Mouse (Mus musculus) adrenal gland, postnatal 4 days (tissue): ENCODE measurements around the gene Dchs2. TPM values are rescaled to one million over a fixed set of nuclear protein-coding genes. Genes with fewer than 3 reads are reported as not detected.

Source experiments
- DNase-seq, 2 experiments: peaks; one replicate each; pipeline ENCODE4 v3.0.0; 2021 to 2022; ENCODE audit warnings: low spot score in 2 of 2, mixed read lengths in 2 of 2
- total RNA-seq, 2 experiments: library from RNA; stranded (reverse); gene quantifications; 2 replicates each; pipeline ENCODE4 v1.2.3; 2021

Dchs2 gene
- total RNA-seq, 2 experiments from 2014 or later, result 1.7 to 2.5 TPM

- DNase-seq, result no peak
Measured at GRCm38 (mm10) chr3:83148508-83148907, 20.8 kb downstream of the Dchs2 start.

GRCm38 (mm10) chr3:83155600-83155999 lies 27.9 kb downstream of the Dchs2 start:
- no peak for DNase-seq

- no peak for DNase-seq
Measured at GRCm38 (mm10) chr3:83156165-83156564, 28.4 kb downstream of the Dchs2 start.

- no peak for DNase-seq
Measured at GRCm38 (mm10) chr3:83161542-83162231, 33.9 kb downstream of the Dchs2 start.

GRCm38 (mm10) chr3:83163676-83164075 lies 35.9 kb downstream of the Dchs2 start:
- peak in 1 of 2 experiments; percentile 6 for DNase-seq

DNA sequence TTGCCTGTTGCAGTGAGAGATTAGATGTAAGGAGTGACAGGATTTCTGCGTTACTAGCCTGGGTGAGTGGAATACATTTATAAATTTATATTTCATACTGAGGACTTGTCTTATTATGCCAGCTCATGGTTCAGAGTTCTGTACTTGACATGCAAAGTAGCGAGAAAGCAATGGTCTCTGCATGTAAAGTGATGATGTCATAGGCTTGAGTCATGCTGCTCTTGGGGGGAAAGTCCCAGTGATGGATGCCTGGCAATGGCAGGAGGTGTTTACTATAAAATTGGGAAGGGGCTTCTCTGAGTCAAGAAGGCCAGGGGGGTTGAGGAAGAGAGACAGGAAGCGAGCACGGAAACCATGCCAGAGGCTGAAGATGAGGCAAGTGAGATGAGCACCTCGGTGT lies 57.8 kb downstream of the Dchs2 start:
- DNase-seq, result no peak

- DNase-seq, result no peak
Measured at GRCm38 (mm10) chr3:83191271-83191670, 63.5 kb downstream of the Dchs2 start.

DNA sequence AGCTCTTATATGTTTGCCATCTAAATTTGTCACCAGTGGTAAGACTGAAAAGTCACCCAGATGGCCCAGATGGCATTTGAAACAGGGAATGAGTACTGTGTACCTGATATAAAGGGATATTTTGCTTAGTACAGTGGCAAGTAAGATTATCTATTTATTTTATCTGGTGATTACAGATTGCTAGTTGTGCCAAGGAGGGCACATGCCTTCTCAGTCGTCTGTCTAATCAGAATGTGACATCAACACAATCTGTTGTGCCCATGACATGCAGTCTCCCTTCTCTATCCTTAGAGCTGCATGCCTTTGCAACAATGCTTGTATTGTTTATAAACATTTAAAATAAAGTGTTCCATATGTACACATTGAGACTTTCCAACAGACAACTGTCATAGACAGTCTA lies 64.7 kb downstream of the Dchs2 start:
- no peak for DNase-seq

DNA sequence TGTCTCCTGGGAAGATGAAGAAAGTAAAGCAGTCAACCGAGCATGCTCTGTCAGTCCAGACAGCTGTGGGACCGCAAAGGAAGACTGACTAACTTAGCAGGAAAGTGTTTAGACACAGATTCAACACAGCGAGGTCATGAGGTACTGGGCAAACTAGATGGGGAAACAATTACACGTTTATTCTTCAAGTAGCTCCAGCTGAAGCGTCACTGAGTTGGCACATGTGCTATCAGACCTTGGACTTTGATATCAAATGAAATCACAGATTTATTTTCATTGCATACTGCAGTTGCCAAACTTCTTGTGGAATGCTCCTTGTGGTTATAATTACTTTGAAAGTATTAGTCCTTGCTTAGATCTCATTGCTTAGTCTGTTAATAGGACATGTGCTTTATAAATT lies 67.2 kb downstream of the Dchs2 start:
- DNase-seq, result no peak

DNA sequence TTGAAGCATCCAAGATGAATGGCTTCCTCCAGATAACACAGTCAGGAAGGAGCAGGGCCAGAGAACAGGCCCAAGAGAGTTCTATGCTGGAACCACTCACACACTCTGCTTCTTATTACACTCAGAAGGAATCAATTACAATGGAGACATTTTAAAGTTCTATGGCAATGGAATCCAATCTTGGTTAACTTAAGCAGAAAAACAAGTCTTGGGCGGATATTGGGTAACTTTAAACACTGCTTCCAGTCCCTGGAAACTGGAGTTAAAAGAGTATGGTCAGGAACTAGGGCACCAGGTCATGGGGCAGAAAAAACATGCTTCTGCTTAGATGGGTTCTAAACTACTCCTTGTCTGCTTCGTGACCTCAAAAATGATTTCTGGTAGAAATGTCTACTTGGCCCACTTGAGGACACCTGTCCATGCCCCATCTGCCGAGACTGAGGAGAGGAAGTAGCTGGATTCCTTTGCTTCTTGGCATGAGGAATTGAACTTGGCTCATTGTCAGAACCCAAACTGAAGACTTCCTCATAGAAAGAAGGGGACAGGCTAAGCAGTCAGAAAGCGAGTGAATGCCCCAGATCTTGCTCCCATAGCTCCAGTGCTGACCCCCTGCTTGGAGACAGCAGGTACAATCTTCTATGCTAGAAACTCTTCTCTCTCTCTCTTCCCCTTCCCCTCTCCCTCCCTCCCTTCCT lies 73.7 kb downstream of the Dchs2 start:
- DNase-seq, result no peak

GRCm38 (mm10) chr3:83205073-83205668 lies 77.4 kb downstream of the Dchs2 start:
- DNase-seq, result no peak

- DNase-seq, result no peak
Measured at GRCm38 (mm10) chr3:83209646-83210045, 81.9 kb downstream of the Dchs2 start.

DNA sequence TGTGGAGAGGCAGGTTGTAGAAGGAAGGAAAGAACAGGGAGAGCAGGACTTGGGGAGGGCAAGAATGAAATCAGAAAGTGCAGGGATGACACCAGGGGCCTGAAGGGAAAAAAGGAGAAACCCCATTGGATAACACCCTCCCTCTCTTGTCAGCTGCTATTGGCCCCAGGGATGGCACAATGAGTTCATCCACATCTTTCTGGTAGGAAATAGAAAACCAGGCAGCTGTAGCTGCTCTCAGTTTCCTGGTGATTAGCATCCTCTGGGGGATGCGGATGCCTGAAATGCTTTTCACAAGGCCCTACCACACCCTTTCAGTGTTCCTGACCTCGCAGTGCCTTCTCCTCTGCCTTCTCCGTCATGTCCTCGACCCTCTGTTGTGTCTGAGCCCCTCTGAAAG lies 82.5 kb downstream of the Dchs2 start:
- DNase-seq, result no peak

DNA sequence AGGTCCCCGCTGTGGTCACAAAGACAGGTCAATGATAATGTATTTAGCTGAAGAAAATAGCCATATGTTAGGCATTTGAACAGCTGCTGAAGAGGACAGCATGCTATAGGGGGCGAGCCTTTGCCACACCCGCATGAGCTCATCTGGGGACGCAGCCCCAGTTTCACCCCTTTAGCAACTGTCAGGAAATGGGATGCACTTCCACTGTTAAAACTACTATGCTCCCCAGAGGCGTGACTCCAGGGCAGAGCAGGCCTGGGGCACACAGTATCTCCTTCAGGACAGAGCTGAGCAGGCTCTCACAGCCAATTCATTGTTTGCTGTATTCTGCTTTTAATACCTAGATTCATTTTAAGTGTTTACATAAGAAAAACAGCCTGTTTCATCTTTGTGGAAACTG lies 84.2 kb downstream of the Dchs2 start:
- DNase-seq, result no peak

DNA sequence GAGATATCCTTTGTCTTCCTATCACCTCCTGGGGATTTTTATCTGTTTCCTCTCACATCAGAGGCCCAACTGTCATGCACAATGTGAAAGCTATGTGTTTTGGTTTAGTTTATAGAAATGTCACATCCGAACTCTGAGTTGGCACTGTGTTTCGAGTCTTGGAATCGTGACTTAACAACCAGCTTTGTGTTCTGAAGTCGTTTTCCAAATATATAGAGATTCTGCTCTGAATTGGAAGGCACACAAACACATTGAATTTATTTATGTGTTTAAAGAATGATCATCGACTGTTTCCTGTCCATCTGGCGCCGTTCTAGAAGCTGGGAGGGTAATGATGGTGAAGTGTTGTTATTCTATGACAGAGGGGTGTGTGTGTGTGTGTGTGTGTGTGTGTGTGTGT lies 84.8 kb downstream of the Dchs2 start:
- no peak for DNase-seq

DNA sequence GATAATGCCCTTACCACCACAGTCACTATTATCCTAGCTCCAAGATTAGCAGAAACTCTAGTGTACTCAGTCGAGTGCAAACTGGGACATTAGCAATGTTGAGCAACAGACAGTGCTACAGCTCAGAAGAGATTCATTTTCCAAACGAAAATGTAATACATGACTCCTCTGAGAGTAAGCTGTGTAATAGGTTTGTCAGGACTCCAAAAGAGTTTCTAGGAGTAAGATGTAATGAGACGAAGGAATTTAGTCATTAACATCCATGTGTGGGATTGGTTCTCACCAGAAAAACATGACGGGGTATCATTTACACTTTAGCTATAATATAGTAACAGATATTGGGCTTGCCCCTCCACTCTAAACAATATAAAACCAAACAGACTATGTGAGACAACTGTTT lies 90.3 kb downstream of the Dchs2 start:
- no peak for DNase-seq

DNA sequence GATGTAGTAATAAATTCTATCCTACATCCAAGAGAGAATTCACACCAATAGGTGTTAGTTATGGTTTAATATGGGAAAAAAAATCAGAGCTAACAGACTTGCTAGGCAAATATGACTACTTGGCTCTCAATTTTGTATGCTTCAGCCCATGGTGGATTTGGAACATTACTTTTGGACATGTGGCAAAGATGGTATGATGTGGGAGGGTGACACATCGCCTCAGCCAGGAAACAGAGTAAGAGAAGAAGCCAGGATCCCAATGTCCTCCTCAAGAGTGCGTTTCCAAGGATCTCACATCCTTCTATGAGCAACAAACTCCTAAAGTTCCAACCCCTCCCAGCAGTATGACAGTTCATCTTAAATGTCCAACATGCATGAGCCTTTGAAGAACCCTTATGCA lies 92.4 kb downstream of the Dchs2 start:
- no peak for DNase-seq

DNA sequence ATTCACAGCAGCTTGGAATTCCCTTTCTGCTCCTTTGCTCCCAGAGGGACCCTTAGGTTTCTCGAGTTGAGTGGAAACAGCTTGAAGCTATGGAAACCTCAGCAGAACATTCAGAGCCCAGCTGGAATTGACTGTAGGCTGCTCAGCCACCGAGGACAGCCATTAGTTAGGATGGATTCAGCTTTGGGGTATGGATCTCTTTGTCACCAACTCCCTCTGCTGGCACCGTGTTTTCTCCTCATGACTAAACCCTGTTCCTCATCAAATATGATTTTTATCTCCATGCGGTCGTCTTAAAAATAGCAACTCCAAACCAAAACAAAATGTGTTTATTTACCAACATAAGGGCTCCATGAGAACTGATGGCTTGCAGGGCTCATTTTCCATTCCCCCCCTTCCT lies 94.4 kb downstream of the Dchs2 start:
- DNase-seq, result no peak

DNA sequence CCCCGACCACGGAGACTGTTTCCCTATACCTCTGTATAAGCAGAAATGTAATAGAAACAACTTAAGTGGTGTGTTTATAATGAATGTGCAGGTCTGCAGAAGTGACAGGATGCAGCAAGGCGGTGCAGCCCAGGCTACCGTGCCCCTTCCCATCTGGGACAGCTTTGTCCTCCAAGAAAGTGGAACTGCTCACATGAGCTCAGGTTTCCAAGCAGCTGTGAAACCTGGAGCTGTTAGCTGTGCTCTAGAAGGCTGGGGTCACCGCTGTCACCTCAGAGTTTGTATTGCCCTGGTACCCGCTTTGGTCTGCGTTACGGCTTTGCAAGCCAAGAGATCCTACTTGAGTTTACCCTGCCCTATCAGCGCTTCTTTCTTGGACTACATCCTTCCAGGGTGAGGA lies 100.6 kb downstream of the Dchs2 start:
- no peak for DNase-seq

- no peak for DNase-seq
Measured at GRCm38 (mm10) chr3:83230326-83230725, 102.6 kb downstream of the Dchs2 start.

GRCm38 (mm10) chr3:83234457-83234856 lies 106.7 kb downstream of the Dchs2 start:
- DNase-seq, result no peak

GRCm38 (mm10) chr3:83235061-83235460 lies 107.3 kb downstream of the Dchs2 start:
- no peak for DNase-seq

DNA sequence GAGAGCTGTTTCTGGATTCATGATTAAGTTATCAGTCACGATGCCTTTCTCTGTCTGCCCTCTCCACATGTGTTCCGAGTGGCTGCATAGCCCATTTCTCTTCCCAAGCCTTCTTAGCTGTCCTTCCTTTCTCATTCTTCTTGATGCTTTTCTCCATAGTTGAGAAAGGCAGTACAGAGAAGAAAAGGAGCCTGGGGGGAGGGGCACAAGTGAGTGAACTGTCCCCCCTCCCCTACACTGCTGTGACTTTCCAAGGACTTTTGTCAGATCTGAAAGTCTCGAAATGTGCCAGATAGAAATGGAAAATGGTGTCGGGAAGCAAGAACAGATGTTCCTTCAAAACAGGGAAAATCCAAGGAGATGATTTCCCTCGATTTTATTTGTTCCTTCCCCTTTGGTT lies 118.8 kb downstream of the Dchs2 start:
- no peak for DNase-seq
